In the genomic region with DNA sequence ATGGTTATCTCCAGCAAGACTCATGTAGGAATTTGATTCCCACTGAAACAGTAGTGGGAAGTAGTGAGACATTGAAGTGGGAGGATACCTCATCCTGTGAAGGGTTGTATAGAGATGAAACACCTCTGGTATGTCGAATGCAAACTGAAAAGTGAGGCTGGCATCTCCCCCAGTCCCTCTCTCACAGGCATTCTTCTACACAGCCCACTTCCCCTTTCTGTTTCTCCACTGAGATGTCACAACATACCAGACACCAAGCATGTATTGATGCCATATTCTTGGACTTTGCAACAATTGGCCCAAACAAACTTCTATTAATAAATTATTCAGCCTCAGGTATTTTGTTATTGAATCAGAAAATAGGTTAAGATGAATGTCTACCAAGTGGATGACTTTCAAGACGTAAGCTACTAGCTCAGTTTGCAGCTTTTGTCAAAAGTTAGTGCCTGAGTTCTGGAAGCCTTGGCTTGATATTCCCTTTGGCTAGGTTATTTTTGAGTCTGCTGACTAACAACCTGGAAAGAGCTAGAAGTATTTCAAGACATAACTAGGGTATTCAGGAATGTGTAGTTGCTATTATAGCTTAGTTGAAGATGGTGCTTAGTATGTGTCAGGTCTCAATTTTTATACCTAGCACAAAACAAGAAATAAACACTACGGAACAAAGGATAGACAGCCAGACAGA, we compare ENCODE assay signal across 24 mouse cellular contexts.
A peak's percentile ranks its signal among the peaks of the same experiment; 100 is the strongest.
DNase-seq lines count a peak whose midpoint lies in the region; ATAC-seq and TF ChIP-seq lines count a peak whose summit lies in the region.
"Had no signal": no experiment of that assay in that cellular context is flagged by ENCODE, and none has a peak within 500 bp of the region (broad histone marks: within the 10 kb centered on the region; RNA-seq: fewer than 3 reads in every experiment).

No protein-coding gene starts in this region.

- peaks cover 0 to 3% of the 10 kb centered on the region in 2 experiments; a peak in 2 of 4 replicates for H3K36me3 ChIP-seq in MEL (ENCODE audit: control insufficient read depth in 1 of 2, insufficient read depth in 2 of 2, low read length in 2 of 2)
- H3K36me3 ChIP-seq: forebrain, embryonic 10.5 days; heart, embryonic 12.5 days; heart, embryonic 15.5 days; hindbrain, embryonic 10.5 days; hindbrain, embryonic 13.5 days; intestine, embryonic 15.5 days had no signal

- H3K79me2 ChIP-seq in MEL (ENCODE audit: control insufficient read depth, insufficient read depth, low read length, poor library complexity), result no peaks in the 10 kb centered on the region

- no peak for TF ChIP-seq POLR2A in MEL (IDR thresholded peaks at IDR 0.05; ENCODE audit: control insufficient read depth in 1 of 2, insufficient read depth in 1 of 2, low read depth in 1 of 2, low read length in 2 of 2, poor library complexity in 1 of 2)

- TF ChIP-seq CTCF in MEL (IDR thresholded peaks at IDR 0.05 in 2 of 3, conservative IDR thresholded peaks at IDR 0.05 in 1 of 3; ENCODE audit: control insufficient read depth in 1 of 3, insufficient read depth in 1 of 3, low read depth in 2 of 3, low read length in 3 of 3, poor library complexity in 1 of 3, severe bottlenecking in 1 of 3), result no peak

- no peaks in the 10 kb centered on the region for H3K9me3 ChIP-seq in MEL (replicated peaks; ENCODE audit: insufficient read depth, low read length)
- H3K9me3 ChIP-seq: forebrain, embryonic 10.5 days; heart, embryonic 15.5 days; hindbrain, embryonic 10.5 days; hindbrain, embryonic 13.5 days; intestine, embryonic 15.5 days had no signal

- no peak overlapping the region for H3K4me3 ChIP-seq in MEL (ENCODE audit: control insufficient read depth in 1 of 2, insufficient read depth in 1 of 2, low read depth in 2 of 2, low read length in 2 of 2)
- H3K4me3 ChIP-seq: forebrain, embryonic 10.5 days; forebrain, embryonic 13.5 days; heart, embryonic 12.5 days; heart, embryonic 15.5 days; hindbrain, embryonic 10.5 days; hindbrain, embryonic 13.5 days; intestine, embryonic 15.5 days had no signal

- TF ChIP-seq RAD21 in MEL (IDR thresholded peaks at IDR 0.05; ENCODE audit: low read depth, low read length), result no peak

- peak; percentile 92 for ATAC-seq in granulocyte monocyte progenitor cell, adult 5-6 weeks (replicated peaks; ENCODE audit: poor library complexity, severe bottlenecking)
- ATAC-seq: forebrain, embryonic 13.5 days; forebrain, embryonic 16.5 days; hindbrain, embryonic 16.5 days; intestine, embryonic 15.5 days had no signal

- TF ChIP-seq EP300 in MEL (IDR thresholded peaks at IDR 0.05; ENCODE audit: low read depth in 1 of 2, low read length in 2 of 2), result no peak

- H3K27me3 ChIP-seq in MEL (ENCODE audit: control insufficient read depth in 1 of 2, insufficient read depth in 2 of 2, low read length in 2 of 2), result no peaks in the 10 kb centered on the region
- H3K27me3 ChIP-seq: forebrain, embryonic 13.5 days; heart, embryonic 12.5 days; heart, embryonic 15.5 days; hindbrain, embryonic 13.5 days; intestine, embryonic 15.5 days had no signal

- no peak overlapping the region for H3K9ac ChIP-seq in MEL (ENCODE audit: control insufficient read depth, low read depth, low read length, poor library complexity, severe bottlenecking)
- H3K9ac ChIP-seq: forebrain, embryonic 13.5 days; heart, embryonic 12.5 days; heart, embryonic 15.5 days; hindbrain, embryonic 13.5 days; intestine, embryonic 15.5 days had no signal

- H3K4me1 ChIP-seq in MEL (ENCODE audit: control insufficient read depth in 1 of 2, insufficient read depth in 2 of 2, low read length in 2 of 2), result peaks cover 2 to 6% of the 10 kb centered on the region in 2 experiments; a peak in 3 of 4 replicates
- H3K4me1 ChIP-seq: forebrain, embryonic 10.5 days; forebrain, embryonic 13.5 days; heart, embryonic 12.5 days; heart, embryonic 15.5 days; hindbrain, embryonic 10.5 days; hindbrain, embryonic 13.5 days; intestine, embryonic 15.5 days had no signal

- DNase-seq in 416B (ENCODE audit: low read depth) (peak; percentile 12), MEL (ENCODE audit: low read depth, low spot score) (peak; percentile 9)
- no peak for DNase-seq in neural tube, embryonic 10.5 days (ENCODE audit: extremely low spot score, low spot score)
- no peak for DNase-seq in lung, postnatal 14 days
- DNase-seq in layer of hippocampus, postnatal 36 days, result no peak
- DNase-seq: adrenal gland, adult 2 months; adrenal gland, postnatal 14 days; cerebellum, adult 11-12 months; cerebellum, adult 8-10 months; cerebellum, postnatal 10 days; cerebellum, postnatal 36 days; gastrocnemius, postnatal 25 days; heart, postnatal 10 days; heart, postnatal 36 days had no signal

- H3K27ac ChIP-seq in MEL (ENCODE audit: control insufficient read depth, low read depth, low read length), result no peak overlapping the region
- H3K27ac ChIP-seq: forebrain, embryonic 10.5 days; forebrain, embryonic 13.5 days; heart, embryonic 15.5 days; hindbrain, embryonic 10.5 days; hindbrain, embryonic 13.5 days; intestine, embryonic 15.5 days had no signal

TF ChIP-seq in MEL, 35 proteins besides CTCF, POLR2A, EP300 and RAD21:
- TF ChIP-seq TBP (IDR thresholded peaks at IDR 0.05; ENCODE audit: low read depth, low read length), result no peak
- no peak for TF ChIP-seq ZMIZ1 (IDR thresholded peaks at IDR 0.05; ENCODE audit: low read depth, low read length)
- TF ChIP-seq GATA1 (IDR thresholded peaks at IDR 0.05; ENCODE audit: low read depth, low read length), result no peak
- no peak for TF ChIP-seq RCOR1 (IDR thresholded peaks at IDR 0.05; ENCODE audit: low read depth, low read length)
- TF ChIP-seq TCF12 (IDR thresholded peaks at IDR 0.05; ENCODE audit: low read depth, low read length), result no peak
- no peak for TF ChIP-seq USF2 (IDR thresholded peaks at IDR 0.05; ENCODE audit: borderline replicate concordance in 1 of 2, insufficient read depth in 1 of 2, low read depth in 1 of 2, low read length in 2 of 2)
- TF ChIP-seq HCFC1 (IDR thresholded peaks at IDR 0.05; ENCODE audit: low read depth, low read length), result no peak
- TF ChIP-seq GABPA (IDR thresholded peaks at IDR 0.05; ENCODE audit: low read depth, low read length), result no peak
- no peak for TF ChIP-seq UBTF (IDR thresholded peaks at IDR 0.05; ENCODE audit: borderline replicate concordance, insufficient read depth, low read depth, low read length)
- no peak for TF ChIP-seq E2F4 (IDR thresholded peaks at IDR 0.05; ENCODE audit: borderline replicate concordance, low read depth, low read length)
- no peak for TF ChIP-seq BHLHE40 (IDR thresholded peaks at IDR 0.05; ENCODE audit: borderline replicate concordance, low read depth, low read length)
- TF ChIP-seq TAL1 (IDR thresholded peaks at IDR 0.05; ENCODE audit: low read length), result no peak
- no peak for TF ChIP-seq MAZ (IDR thresholded peaks at IDR 0.05; ENCODE audit: low read depth, low read length)
- TF ChIP-seq KAT2A (conservative IDR thresholded peaks at IDR 0.05; ENCODE audit: low read depth, low read length), result no peak
- no peak for TF ChIP-seq CHD2 (IDR thresholded peaks at IDR 0.05; ENCODE audit: low read length)
- TF ChIP-seq POLR2AphosphoS2 (IDR thresholded peaks at IDR 0.05; ENCODE audit: low read length), result no peak
- no peak for TF ChIP-seq NRF1 (IDR thresholded peaks at IDR 0.05; ENCODE audit: insufficient read depth, low read depth, low read length, poor library complexity, severe bottlenecking)
- TF ChIP-seq ZNF384 (IDR thresholded peaks at IDR 0.05; ENCODE audit: low read depth, low read length), result no peak

Comparison
In these comparisons a context has a peak if more than half of its experiments do, and no peak if none do; other contexts are left out.
1. DNase-seq: peak in 416B (single experiment) and MEL (single experiment); none in neural tube, embryonic 10.5 days (single experiment), lung, postnatal 14 days (single experiment) and layer of hippocampus, postnatal 36 days (0 of 2).